Mouse (Mus musculus) heart, postnatal 0 days (tissue): ENCODE data around the gene Abca6.

Source experiments
- CTCF ChIP-seq: IDR thresholded peaks from 2 replicates; pipeline ENCODE4 v1.5.1; 2016; ENCODE audit warnings: antibody characterized with exemption, control low read depth, low read depth
- EP300 ChIP-seq: IDR thresholded peaks from 2 replicates; pipeline ENCODE4 v1.6.1; 2016; ENCODE audit warnings: antibody characterized with exemption, low read depth

- TF ChIP-seq CTCF: no peak
- TF ChIP-seq EP300: no peak
These were observed 95.6 kb downstream of the Abca6 start for GRCm38 (mm10) chr11:110155985-110156384.
